Mouse (Mus musculus): ENCODE measurements around the gene Caly.

Gene Caly

GRCm38 (mm10) chr7:140081408-140082241, 723 bp downstream of the Caly start:
- peak; percentile 62 to 70 for DNase-seq

GRCm38 (mm10) chr7:140080503-140081156, 1.7 kb downstream of the Caly start:
- peak; percentile 94 to 98 for DNase-seq

GRCm38 (mm10) chr7:140078711-140079110, 3.6 kb downstream of the Caly start:
- peak; percentile 78 to 90 for DNase-seq

GRCm38 (mm10) chr7:140077698-140078097, 4.7 kb downstream of the Caly start:
- DNase-seq: no peak

GRCm38 (mm10) chr7:140070042-140070711, 12.2 kb downstream of the Caly start:
- DNase-seq: no peak

- DNase-seq: no peak
Measured at GRCm38 (mm10) chr7:140067397-140067796, 15.0 kb downstream of the Caly start.

GRCm38 (mm10) chr7:140063092-140063491, 19.3 kb downstream of the Caly start:
- DNase-seq: peak; percentile 72 to 74

- DNase-seq: peak in 1 of 2 experiments; percentile 34
Measured at GRCm38 (mm10) chr7:140062307-140062706, 20.0 kb downstream of the Caly start.

- DNase-seq: no peak
Measured at GRCm38 (mm10) chr7:140061832-140062130, 20.6 kb downstream of the Caly start.

- peak; percentile 23 to 32 for DNase-seq
Measured at GRCm38 (mm10) chr7:140060936-140061831, 21.2 kb downstream of the Caly start.

- no peak for DNase-seq
Measured at GRCm38 (mm10) chr7:140059601-140060000, 22.7 kb downstream of the Caly start.

- DNase-seq: no peak
Measured at GRCm38 (mm10) chr7:140058528-140058927, 23.8 kb downstream of the Caly start.

GRCm38 (mm10) chr7:140057413-140058407, 24.6 kb downstream of the Caly start:
- no peak for DNase-seq

GRCm38 (mm10) chr7:140054124-140054523, 28.2 kb downstream of the Caly start:
- DNase-seq: no peak

- no peak for DNase-seq
Measured at GRCm38 (mm10) chr7:140049115-140049689, 33.1 kb downstream of the Caly start.

- DNase-seq: no peak
Measured at GRCm38 (mm10) chr7:140048361-140049114, 33.8 kb downstream of the Caly start, which contains the start of gene Msx3. Gene Msx3 (minus strand): TSS chr7:140049089.

GRCm38 (mm10) chr7:140047811-140048311, 34.5 kb downstream of the Caly start:
- DNase-seq: no peak

- DNase-seq: no peak
Measured at GRCm38 (mm10) chr7:140045546-140045945, 36.8 kb downstream of the Caly start.

GRCm38 (mm10) chr7:140042728-140043127, 39.6 kb downstream of the Caly start:
- DNase-seq: no peak

- DNase-seq: peak in 1 of 2 experiments; percentile 9
Measured at GRCm38 (mm10) chr7:140037171-140037555, 45.2 kb downstream of the Caly start.

Data from cerebellum, adult 18-20 months (tissue).